Mouse (Mus musculus): ENCODE results near the gene Atp13a1. TPM values are rescaled to one million over a fixed set of nuclear protein-coding genes. Genes with fewer than 3 reads are reported as not detected.

Gene Atp13a1
- polyA plus RNA-seq, 1 experiment from 2014 or later: 53.5 TPM

Other genes with a start within 250 kb of the Atp13a1 start
- gene Zfp868, start 165.6 kb upstream of the Atp13a1 start, polyA plus RNA-seq (2016; fragmentation: Nextera tagmentation; extraction: Ambion mirVana): 38.5 and 39.8 TPM in 2 replicates
- 2.3 and 2.4 TPM in 2 replicates for gene Zfp964, start 136.7 kb upstream of the Atp13a1 start, polyA plus RNA-seq (2016; fragmentation: Nextera tagmentation; extraction: Ambion mirVana)
- 32.1 and 32.3 TPM in 2 replicates for gene Zfp869, start 80.4 kb upstream of the Atp13a1 start, polyA plus RNA-seq (2016; fragmentation: Nextera tagmentation; extraction: Ambion mirVana)
- gene Zfp963, start 41.2 kb upstream of the Atp13a1 start, polyA plus RNA-seq (2016; fragmentation: Nextera tagmentation; extraction: Ambion mirVana): 7.7 and 7.8 TPM in 2 replicates
- gene Gm20422, start 16.3 kb upstream of the Atp13a1 start, polyA plus RNA-seq (2016; fragmentation: Nextera tagmentation; extraction: Ambion mirVana): 0.42 TPM in 1 of 2 replicates, not detected in the other
- 42.3 and 43.1 TPM in 2 replicates for gene Zfp866, start within 50 bp of the Atp13a1 start, polyA plus RNA-seq (2016; fragmentation: Nextera tagmentation; extraction: Ambion mirVana)
- gene Gmip, start 17.5 kb downstream of the Atp13a1 start, polyA plus RNA-seq (2016; fragmentation: Nextera tagmentation; extraction: Ambion mirVana): 17.2 and 17.3 TPM in 2 replicates
- gene Lpar2, start 31.3 kb downstream of the Atp13a1 start, polyA plus RNA-seq (2016; fragmentation: Nextera tagmentation; extraction: Ambion mirVana): 0.83 and 1.1 TPM in 2 replicates
- 51.2 and 54.0 TPM in 2 replicates for gene Pbx4, start 41.3 kb downstream of the Atp13a1 start, polyA plus RNA-seq (2016; fragmentation: Nextera tagmentation; extraction: Ambion mirVana)
- 0.77 and 1.1 TPM in 2 replicates for gene Cilp2, start 96.5 kb downstream of the Atp13a1 start, polyA plus RNA-seq (2016; fragmentation: Nextera tagmentation; extraction: Ambion mirVana)
- gene Tssk6, start 111.0 kb downstream of the Atp13a1 start, polyA plus RNA-seq (2016; fragmentation: Nextera tagmentation; extraction: Ambion mirVana): 4.2 and 4.3 TPM in 2 replicates
- gene Ndufa13, start 111.4 kb downstream of the Atp13a1 start, polyA plus RNA-seq (2016; fragmentation: Nextera tagmentation; extraction: Ambion mirVana): 165 and 168 TPM in 2 replicates
- 7.0 and 9.8 TPM in 2 replicates for gene Yjefn3, start 111.5 kb downstream of the Atp13a1 start, polyA plus RNA-seq (2016; fragmentation: Nextera tagmentation; extraction: Ambion mirVana)
- gene Gatad2a, start 205.2 kb downstream of the Atp13a1 start, polyA plus RNA-seq (2016; fragmentation: Nextera tagmentation; extraction: Ambion mirVana): 47.5 and 48.7 TPM in 2 replicates

Data from forebrain, embryonic 12.5 days (tissue).